Mouse (Mus musculus): ENCODE data around the gene Grk3. TPM values are rescaled to one million over a fixed set of nuclear protein-coding genes. Genes with fewer than 3 reads are reported as not detected.

Grk3 gene
- total and polyA plus RNA-seq, 2 experiments = 2.3 to 4.1 TPM

DNA sequence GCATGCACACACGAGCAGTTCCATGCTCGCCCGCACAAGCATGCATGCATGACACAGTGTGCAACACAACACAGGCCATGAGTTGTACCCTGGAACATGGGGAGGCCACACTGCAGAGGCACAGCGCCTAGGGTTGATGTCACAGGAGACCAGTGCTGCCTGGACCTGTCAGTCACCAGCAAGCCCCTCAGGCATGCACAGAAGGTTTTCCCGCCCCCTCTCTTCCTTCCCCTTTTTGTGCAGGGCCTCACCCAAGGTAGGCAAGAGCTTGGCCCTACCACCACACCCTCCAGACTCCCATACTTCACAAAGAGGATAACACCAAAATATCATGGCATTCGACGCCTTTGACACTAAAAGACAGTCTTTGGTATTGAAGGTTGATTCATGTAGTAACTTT is 8.6 kb downstream of the Grk3 start:
- no peak for DNase-seq (ENCODE audit: extremely low read depth, low read depth, low spot score)
- H3K27ac ChIP-seq (replicated peaks; ENCODE audit: insufficient read depth, low read depth, low read length) = no peak overlapping the region
- H3K4me3 ChIP-seq (ENCODE audit: insufficient read depth, low read depth, low read length) = no peak overlapping the region
- WGBS = 93% methylated on average over 7 of the region's 7 CpGs
- TF ChIP-seq POLR2A (IDR thresholded peaks at IDR 0.05; ENCODE audit: extremely low read depth, insufficient read depth, low read length) (no peak), CTCF (IDR thresholded peaks at IDR 0.05; ENCODE audit: low read depth, low read length) (no peak)
- no peaks in the 10 kb centered on the region; the same call in none of the 2 replicates for H3K4me1 ChIP-seq (ENCODE audit: control insufficient read depth, insufficient read depth, low read length)
- H3K9ac ChIP-seq (ENCODE audit: low read depth, low read length) = no peak overlapping the region
- no peaks in the 10 kb centered on the region for H3K36me3 ChIP-seq (ENCODE audit: control insufficient read depth, insufficient read depth, low read length)
- H3K27me3 ChIP-seq (ENCODE audit: control insufficient read depth, insufficient read depth, low read length) = no peaks in the 10 kb centered on the region
- no peaks in the 10 kb centered on the region; the same call in 1 of the 2 replicates for H3K79me2 ChIP-seq (ENCODE audit: control insufficient read depth, insufficient read depth, low read length)

DNA sequence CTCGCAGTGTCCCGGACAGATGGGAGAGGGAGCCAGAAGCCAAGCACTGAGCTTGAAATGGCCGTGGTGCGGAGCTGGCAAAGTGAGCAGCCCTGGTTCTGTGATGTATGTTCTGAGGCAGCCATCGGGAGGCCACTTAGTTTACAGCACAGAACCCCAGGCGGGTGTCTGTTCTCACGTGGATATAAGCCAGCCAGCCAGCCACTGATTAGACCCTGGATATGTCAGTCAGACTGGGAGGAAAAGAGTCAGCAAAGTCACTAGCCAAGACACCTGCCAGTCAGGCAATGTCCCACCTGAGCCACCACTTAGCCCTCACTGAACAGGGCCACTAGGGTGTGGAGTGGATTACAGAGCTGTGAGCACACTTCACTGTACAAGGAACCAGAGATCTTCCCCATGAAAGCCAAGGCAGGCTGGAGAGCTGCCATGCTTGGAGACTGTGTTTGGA is 9.6 kb downstream of the Grk3 start:
- Histone ChIP-seq H3K4me3 (ENCODE audit: insufficient read depth, low read depth, low read length) (no peak overlapping the region), H3K27me3 (ENCODE audit: control insufficient read depth, insufficient read depth, low read length) (no peaks in the 10 kb centered on the region), H3K27ac (replicated peaks; ENCODE audit: insufficient read depth, low read depth, low read length) (no peak overlapping the region), H3K9ac (ENCODE audit: low read depth, low read length) (no peak overlapping the region), H3K79me2 (ENCODE audit: control insufficient read depth, insufficient read depth, low read length) (no peaks in the 10 kb centered on the region; the same call in 1 of the 2 replicates), H3K36me3 (ENCODE audit: control insufficient read depth, insufficient read depth, low read length) (no peaks in the 10 kb centered on the region), H3K4me1 (ENCODE audit: control insufficient read depth, insufficient read depth, low read length) (no peaks in the 10 kb centered on the region; the same call in none of the 2 replicates)
- WGBS = 81% methylated on average over 7 of the region's 7 CpGs
- no peak for TF ChIP-seq POLR2A (IDR thresholded peaks at IDR 0.05; ENCODE audit: extremely low read depth, insufficient read depth, low read length)
- TF ChIP-seq CTCF (IDR thresholded peaks at IDR 0.05; ENCODE audit: low read depth, low read length) = no peak
- DNase-seq (ENCODE audit: extremely low read depth, low read depth, low spot score) = no peak

DNA sequence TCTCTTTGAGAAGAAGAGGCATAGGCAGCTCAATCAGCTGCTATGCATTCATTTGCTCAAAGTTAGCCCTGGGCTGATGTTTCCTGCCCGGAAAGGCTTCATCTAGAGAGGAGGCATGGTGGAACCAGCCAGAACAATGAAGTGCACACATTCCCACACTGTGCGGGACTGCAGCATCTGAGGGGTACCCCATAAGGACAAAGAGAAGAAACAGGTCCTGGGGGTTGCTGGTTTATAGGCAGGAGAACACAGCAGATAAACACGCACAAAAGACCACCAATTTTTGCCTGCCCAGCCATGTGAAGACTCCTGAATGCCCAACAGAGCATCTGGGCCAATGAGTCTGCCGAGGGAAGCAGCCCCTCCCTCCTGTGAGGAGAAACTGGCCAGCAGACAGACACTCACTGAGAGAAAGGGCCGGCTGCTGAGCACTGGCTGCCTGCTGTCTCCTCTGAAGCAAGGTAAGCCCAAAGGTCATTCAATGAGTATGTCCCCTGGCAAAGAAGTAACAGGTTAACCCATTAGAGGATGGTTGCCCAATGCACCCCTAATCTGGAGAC is 12.7 kb downstream of the Grk3 start:
- Histone ChIP-seq H3K4me1 (ENCODE audit: control insufficient read depth, insufficient read depth, low read length) (no peaks in the 10 kb centered on the region; the same call in none of the 2 replicates), H3K9ac (ENCODE audit: low read depth, low read length) (no peak overlapping the region), H3K36me3 (ENCODE audit: control insufficient read depth, insufficient read depth, low read length) (no peaks in the 10 kb centered on the region), H3K79me2 (ENCODE audit: control insufficient read depth, insufficient read depth, low read length) (no peaks in the 10 kb centered on the region; the same call in 1 of the 2 replicates), H3K4me3 (ENCODE audit: insufficient read depth, low read depth, low read length) (no peak overlapping the region), H3K27ac (replicated peaks; ENCODE audit: insufficient read depth, low read depth, low read length) (no peak overlapping the region), H3K27me3 (ENCODE audit: control insufficient read depth, insufficient read depth, low read length) (no peaks in the 10 kb centered on the region)
- DNase-seq (ENCODE audit: extremely low read depth, low read depth, low spot score) = no peak
- TF ChIP-seq CTCF (IDR thresholded peaks at IDR 0.05; ENCODE audit: low read depth, low read length) (no peak), POLR2A (IDR thresholded peaks at IDR 0.05; ENCODE audit: extremely low read depth, insufficient read depth, low read length) (no peak)
- WGBS = 37% methylated on average over 5 of the region's 5 CpGs

DNA sequence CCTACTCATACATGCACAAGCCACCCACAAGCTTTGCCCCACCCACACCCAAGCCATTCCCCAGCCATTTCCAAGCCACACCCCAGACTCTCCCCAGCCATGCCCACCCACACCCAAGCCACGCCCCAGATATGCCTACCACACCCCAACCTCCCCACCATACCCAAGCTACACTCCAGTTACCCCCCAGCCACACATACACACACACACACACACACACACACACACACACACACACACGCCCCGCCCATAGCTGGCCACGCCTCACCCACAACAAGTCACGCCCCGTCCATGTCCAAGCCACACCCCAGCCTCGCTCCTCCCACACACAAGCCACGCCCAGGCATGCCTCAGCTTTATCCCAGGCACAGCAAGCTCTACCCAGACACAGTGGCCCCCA is 16.4 kb downstream of the Grk3 start:
- DNase-seq (ENCODE audit: extremely low read depth, low read depth, low spot score) = no peak
- Histone ChIP-seq H3K79me2 (ENCODE audit: control insufficient read depth, insufficient read depth, low read length) (no peaks in the 10 kb centered on the region), H3K4me1 (ENCODE audit: control insufficient read depth, insufficient read depth, low read length) (no peaks in the 10 kb centered on the region; the same call in 1 of the 2 replicates), H3K27ac (replicated peaks; ENCODE audit: insufficient read depth, low read depth, low read length) (no peak overlapping the region), H3K36me3 (ENCODE audit: control insufficient read depth, insufficient read depth, low read length) (no peaks in the 10 kb centered on the region), H3K4me3 (ENCODE audit: insufficient read depth, low read depth, low read length) (no peak overlapping the region), H3K27me3 (ENCODE audit: control insufficient read depth, insufficient read depth, low read length) (no peaks in the 10 kb centered on the region), H3K9ac (ENCODE audit: low read depth, low read length) (no peak overlapping the region)
- TF ChIP-seq POLR2A (IDR thresholded peaks at IDR 0.05; ENCODE audit: extremely low read depth, insufficient read depth, low read length) (no peak), CTCF (IDR thresholded peaks at IDR 0.05; ENCODE audit: low read depth, low read length) (no peak)
- WGBS = 94% methylated on average over 6 of the region's 8 CpGs

DNA sequence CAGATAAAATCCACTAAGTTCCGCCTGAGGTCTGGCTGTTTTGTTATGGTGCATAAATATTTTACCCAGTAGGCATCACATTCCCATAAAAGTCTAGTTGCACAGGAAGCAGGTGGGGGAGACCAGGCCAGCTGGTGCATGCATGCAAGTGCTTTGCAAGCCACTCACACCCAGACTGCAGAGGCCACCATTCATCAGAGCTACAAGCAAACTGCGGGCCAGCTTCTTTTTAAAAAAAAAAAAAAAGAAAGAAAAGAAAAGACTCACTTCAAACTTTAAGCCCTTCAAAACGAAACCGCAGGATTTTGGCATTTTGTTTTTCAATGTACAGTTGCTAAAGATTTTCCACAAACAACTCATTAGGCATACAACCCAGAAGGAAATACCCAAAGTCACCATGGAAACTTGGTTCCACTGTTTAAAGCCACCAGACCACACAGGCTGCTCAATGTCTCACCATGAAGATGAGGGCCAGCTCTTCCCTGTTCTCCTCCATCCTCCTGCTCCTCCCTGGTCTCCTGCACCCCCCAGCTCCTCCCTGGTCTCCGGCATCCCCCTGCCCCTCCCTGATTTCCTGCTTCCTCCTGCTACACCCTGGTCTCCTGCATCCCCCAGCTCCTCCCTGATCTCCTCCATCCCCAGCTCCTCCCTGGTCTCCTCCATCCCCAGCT is 17.9 kb downstream of the Grk3 start:
- Histone ChIP-seq H3K27ac (replicated peaks; ENCODE audit: insufficient read depth, low read depth, low read length) (no peak overlapping the region), H3K79me2 (ENCODE audit: control insufficient read depth, insufficient read depth, low read length) (no peaks in the 10 kb centered on the region), H3K4me1 (ENCODE audit: control insufficient read depth, insufficient read depth, low read length) (no peaks in the 10 kb centered on the region), H3K9ac (ENCODE audit: low read depth, low read length) (no peak overlapping the region), H3K4me3 (ENCODE audit: insufficient read depth, low read depth, low read length) (no peak overlapping the region), H3K36me3 (ENCODE audit: control insufficient read depth, insufficient read depth, low read length) (no peaks in the 10 kb centered on the region), H3K27me3 (ENCODE audit: control insufficient read depth, insufficient read depth, low read length) (no peaks in the 10 kb centered on the region)
- 85% methylated on average over 5 of the region's 5 CpGs for WGBS
- TF ChIP-seq POLR2A (IDR thresholded peaks at IDR 0.05; ENCODE audit: extremely low read depth, insufficient read depth, low read length) (no peak), CTCF (IDR thresholded peaks at IDR 0.05; ENCODE audit: low read depth, low read length) (no peak)
- DNase-seq (ENCODE audit: extremely low read depth, low read depth, low spot score) = no peak

DNA sequence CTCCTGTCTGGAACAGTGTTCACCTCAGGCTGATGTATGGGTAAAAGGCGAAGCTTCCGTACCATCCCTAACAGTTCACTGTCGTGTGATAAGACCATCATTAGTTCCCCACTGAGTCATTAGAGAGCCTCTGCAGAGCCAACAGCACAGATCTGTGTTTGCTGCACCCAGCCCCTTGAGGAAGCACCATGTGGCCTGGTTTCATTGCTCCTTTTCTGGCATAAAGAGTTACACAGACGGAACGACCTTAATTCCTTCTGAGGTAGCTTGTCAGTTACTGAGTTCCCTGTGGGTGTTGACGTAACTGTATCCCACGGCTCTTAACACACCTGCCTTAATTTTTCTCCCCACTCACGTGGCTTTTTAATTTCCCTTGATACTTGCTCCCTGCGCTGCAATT is 24.3 kb downstream of the Grk3 start:
- Histone ChIP-seq H3K27me3 (ENCODE audit: control insufficient read depth, insufficient read depth, low read length) (no peaks in the 10 kb centered on the region), H3K4me1 (ENCODE audit: control insufficient read depth, insufficient read depth, low read length) (no peaks in the 10 kb centered on the region), H3K4me3 (ENCODE audit: insufficient read depth, low read depth, low read length) (no peak overlapping the region), H3K9ac (ENCODE audit: low read depth, low read length) (no peak overlapping the region), H3K79me2 (ENCODE audit: control insufficient read depth, insufficient read depth, low read length) (no peaks in the 10 kb centered on the region), H3K27ac (replicated peaks; ENCODE audit: insufficient read depth, low read depth, low read length) (no peak overlapping the region), H3K36me3 (ENCODE audit: control insufficient read depth, insufficient read depth, low read length) (no peaks in the 10 kb centered on the region)
- no peak for DNase-seq (ENCODE audit: extremely low read depth, low read depth, low spot score)
- no peak for TF ChIP-seq POLR2A (IDR thresholded peaks at IDR 0.05; ENCODE audit: extremely low read depth, insufficient read depth, low read length)
- no peak for TF ChIP-seq CTCF (IDR thresholded peaks at IDR 0.05; ENCODE audit: low read depth, low read length)
- 82% methylated on average over 9 of the region's 9 CpGs for WGBS

All from liver, adult 2 months (tissue).